Mouse (Mus musculus) liver, adult 2 months (tissue): ENCODE measurements at regions not wholly inside any gene's neighbourhood (a gene's known extent, or its start where the extent isn't known, plus 50 kb on each side); places are given as distances from the start of the nearest gene placed in this dataset.

Experiments used
- CTCF ChIP-seq: fragments of 200-500 bp; IDR thresholded peaks from 2 replicates; pipeline ENCODE4 v1.5.1; 2011; ENCODE audit warnings: low read depth, low read length, control low read depth
- POLR2A ChIP-seq: fragments of 200-500 bp; IDR thresholded peaks from 2 replicates; pipeline ENCODE4 v1.6.1; 2011; ENCODE audit warnings: low read length, control low read depth; ENCODE audit not compliant: insufficient read depth; ENCODE audit errors: extremely low read depth

GRCm38 (mm10) chr2:101290738-101291137 is 333.8 kb upstream of the Rag2 start:
- no peak for TF ChIP-seq CTCF
- no peak for TF ChIP-seq POLR2A
